9 mouse cellular contexts compared by ENCODE assay signal in the genomic region with DNA sequence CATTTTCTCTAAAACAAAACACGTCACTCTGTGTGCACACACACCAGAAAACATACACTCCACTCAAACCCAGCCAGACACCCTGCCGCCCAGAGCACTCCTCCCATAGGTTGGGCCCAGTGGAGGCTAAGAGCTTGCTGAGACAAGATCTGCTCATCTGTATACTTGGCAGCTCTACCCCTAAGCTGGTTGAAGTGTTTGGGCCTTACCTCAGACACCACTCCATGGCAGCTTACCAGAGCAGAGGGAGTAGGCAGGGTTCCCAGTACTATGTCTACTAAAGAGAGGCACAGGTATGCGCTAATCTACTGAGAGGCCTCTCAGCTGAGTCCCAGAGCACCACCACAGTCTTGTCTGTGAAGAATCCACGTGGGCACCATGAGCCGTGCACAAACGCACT. TPM values are rescaled to one million over a fixed set of nuclear protein-coding genes. Genes with fewer than 3 reads are reported as not detected.
DNase-seq lines count a peak whose midpoint lies in the region; ATAC-seq lines count a peak whose summit lies in the region.
"Had no signal": no experiment of that assay in that cellular context is flagged by ENCODE, and none has a peak within 500 bp of the region (broad histone marks: within the 10 kb centered on the region; RNA-seq: fewer than 3 reads in every experiment).

No protein-coding gene starts in this region.

- DNase-seq in cerebellum, postnatal 10 days = peak; percentile 60 to 71
- no peak for DNase-seq in cerebellum, adult 8-10 months
- peak; percentile 10 for DNase-seq in kidney, adult 11 months
- DNase-seq in kidney, postnatal 14 days = no peak
- DNase-seq in neural tube, embryonic 10.5 days (ENCODE audit: extremely low spot score, low spot score) = no peak
- no peak for DNase-seq in embryo, embryonic 9.5 days (ENCODE audit: extremely low spot score)
- no peak for DNase-seq in right cerebral cortex, postnatal 25 days
- DNase-seq: midbrain, embryonic 14.5 days had no signal

- no peaks in the 10 kb centered on the region for H3K9me3 ChIP-seq in neural tube, embryonic 13.5 days

- H3K9ac ChIP-seq in neural tube, embryonic 13.5 days = no peak overlapping the region

- no peak overlapping the region for H3K27ac ChIP-seq in neural tube, embryonic 13.5 days (replicated peaks)

- no peaks in the 10 kb centered on the region for H3K27me3 ChIP-seq in neural tube, embryonic 13.5 days

- H3K4me3 ChIP-seq in neural tube, embryonic 13.5 days = no peak overlapping the region

- peaks cover 51% of the 10 kb centered on the region for H3K4me1 ChIP-seq in neural tube, embryonic 13.5 days (replicated peaks)

- H3K36me3 ChIP-seq in neural tube, embryonic 13.5 days = no peaks in the 10 kb centered on the region

- ATAC-seq in neural tube, embryonic 13.5 days (ENCODE audit: low read depth) = 0 out of 2 replicates have a peak, but pooled peaks have one; percentile 27

- H3K4me2 ChIP-seq in neural tube, embryonic 13.5 days = no peak overlapping the region

- WGBS in neural tube, embryonic 13.5 days = 90% methylated on average over 6 of the region's 6 CpGs

RNA-seq across cellular contexts. Expression of gene Tspan9, which starts 10.8 kb away (rescaled TPM):
- polyA plus RNA-seq in neural tube, embryonic 13.5 days (2015; fragmentation: Nextera tagmentation; extraction: Ambion mirVana) = 38.5 and 43.5 TPM in 2 replicates

Comparison
In these comparisons a context has a peak if more than half of its experiments do, and no peak if none do; other contexts are left out.
1. DNase-seq: peak in cerebellum, postnatal 10 days (2 of 2) and kidney, adult 11 months (single experiment); none in cerebellum, adult 8-10 months (single experiment), kidney, postnatal 14 days (single experiment), neural tube, embryonic 10.5 days (single experiment), embryo, embryonic 9.5 days (single experiment) and right cerebral cortex, postnatal 25 days (single experiment).